Mouse (Mus musculus) thymus, adult 2 months (tissue): ENCODE data around the gene Tnfrsf13c. TPM values are rescaled to one million over a fixed set of nuclear protein-coding genes. Genes with fewer than 3 reads are reported as not detected.

Experiments used
- DNase-seq: peaks from one replicate; pipeline ENCODE4 v3.0.0; 2021
- H3K27ac ChIP-seq: fragments of 200-500 bp; 2 replicates; pipeline ENCODE4 v1.5.1; 2012; ENCODE audit warnings: low read length, control low read depth; ENCODE audit not compliant: control insufficient read depth, insufficient read depth
- H3K27me3 ChIP-seq: fragments of 200-500 bp; 2 replicates; pipeline ENCODE4 v1.6.1; 2012; ENCODE audit warnings: mild to moderate bottlenecking, low read length, moderate library complexity, mixed read lengths; ENCODE audit not compliant: control insufficient read depth, insufficient read depth
- H3K36me3 ChIP-seq: fragments of 200-500 bp; 2 replicates; pipeline ENCODE4 v1.6.1; 2012; ENCODE audit warnings: mild to moderate bottlenecking, low read length, moderate library complexity; ENCODE audit not compliant: control insufficient read depth, insufficient read depth
- H3K4me1 ChIP-seq: fragments of 200-500 bp; replicated peaks from 2 replicates; pipeline ENCODE4 v1.6.1; 2012; ENCODE audit warnings: low read length; ENCODE audit not compliant: control insufficient read depth, insufficient read depth
- H3K4me3 ChIP-seq: fragments of 200-500 bp; 2 replicates; pipeline ENCODE4 v1.5.1; 2012; ENCODE audit warnings: mild to moderate bottlenecking, low read length, control low read depth, moderate library complexity; ENCODE audit not compliant: control insufficient read depth, insufficient read depth
- CTCF ChIP-seq: fragments of 200-500 bp; IDR thresholded peaks from 2 replicates; pipeline ENCODE4 v1.5.1; 2012; ENCODE audit warnings: mild to moderate bottlenecking, control low read depth, low read length, moderate library complexity, borderline replicate concordance; ENCODE audit not compliant: control insufficient read depth, poor library complexity, insufficient read depth; ENCODE audit errors: extremely low read depth
- POLR2A ChIP-seq: fragments of 200-500 bp; IDR thresholded peaks from 2 replicates; pipeline ENCODE4 v1.6.1; 2012; ENCODE audit warnings: mild to moderate bottlenecking, low read length, control low read depth, moderate library complexity; ENCODE audit not compliant: control insufficient read depth, poor library complexity, insufficient read depth; ENCODE audit errors: extremely low read depth
- WGBS: fragments of 180-500 bp; shearing (Covaris S2); methylation state at CpG from one replicate; pipeline ENCODE4 v1.1.7; 2018; 5-methylcytosine and 5-hydroxymethylcytosine counted together
- polyA plus RNA-seq: library from polyadenylated mRNA; depleted of rRNA; stranded (reverse); fragments of >200 nt; gene quantifications from 2 replicates; pipeline ENCODE4 v1.2.3, GENCODE M21; 2012

The Tnfrsf13c gene
- polyA plus RNA-seq, 1 experiment, result 4.3 TPM

GRCm38 (mm10) chr15:82231591-82232378 is 7.6 kb upstream of the Tnfrsf13c start:
- Histone ChIP-seq H3K27ac (no peak overlapping the region), H3K4me3 (no peak overlapping the region), H3K4me1 (no peaks in the 10 kb centered on the region), H3K36me3 (no peaks in the 10 kb centered on the region), H3K27me3 (no peaks in the 10 kb centered on the region)
- WGBS, result 73% methylated on average over 11 of the region's 11 CpGs
- no peak for DNase-seq
- TF ChIP-seq POLR2A (no peak), CTCF (no peak)

GRCm38 (mm10) chr15:82231100-82231499 is 6.9 kb upstream of the Tnfrsf13c start:
- Histone ChIP-seq H3K36me3 (no peaks in the 10 kb centered on the region), H3K4me3 (no peak overlapping the region), H3K27me3 (no peaks in the 10 kb centered on the region), H3K4me1 (no peaks in the 10 kb centered on the region), H3K27ac (no peak overlapping the region)
- WGBS, result 82% methylated on average over 4 of the region's 4 CpGs
- TF ChIP-seq CTCF, result no peak
- TF ChIP-seq POLR2A, result no peak
- no peak for DNase-seq

- Histone ChIP-seq H3K27me3 (no peaks in the 10 kb centered on the region), H3K4me3 (no peak overlapping the region), H3K4me1 (no peaks in the 10 kb centered on the region), H3K27ac (no peak overlapping the region), H3K36me3 (no peaks in the 10 kb centered on the region)
- TF ChIP-seq POLR2A (no peak), CTCF (no peak)
- WGBS, result 94% methylated on average over 6 of the region's 6 CpGs
- DNase-seq, result no peak
Observed at GRCm38 (mm10) chr15:82230098-82230611, 6.0 kb upstream of the Tnfrsf13c start.

- WGBS, result 89% methylated on average over 11 of the region's 11 CpGs
- no peak for DNase-seq
- no peak for TF ChIP-seq CTCF
- TF ChIP-seq POLR2A, result no peak
- H3K4me3 ChIP-seq, result no peak overlapping the region
- no peaks in the 10 kb centered on the region for H3K36me3 ChIP-seq
- 0 out of 2 replicates have a peak, but pooled peaks cover 1% of the 10 kb centered on the region for H3K4me1 ChIP-seq
- no peak overlapping the region for H3K27ac ChIP-seq
- H3K27me3 ChIP-seq, result no peaks in the 10 kb centered on the region
Observed at GRCm38 (mm10) chr15:82229542-82230045, 5.4 kb upstream of the Tnfrsf13c start.

GRCm38 (mm10) chr15:82225769-82226168 is 1.6 kb upstream of the Tnfrsf13c start:
- no peak overlapping the region for H3K27ac ChIP-seq
- H3K36me3 ChIP-seq, result no peaks in the 10 kb centered on the region
- whole genome bisulfite sequencing, result 81% methylated on average over 5 of the region's 5 CpGs
- H3K27me3 ChIP-seq, result no peaks in the 10 kb centered on the region
- H3K4me3 ChIP-seq, result no peak overlapping the region
- DNase-seq, result no peak
- H3K4me1 ChIP-seq, result peaks cover 8% of the 10 kb centered on the region; the same call in 1 of the 2 replicates
- TF ChIP-seq POLR2A (no peak), CTCF (no peak)

- 37% methylated on average over 7 of the region's 7 CpGs for WGBS
- H3K4me3 ChIP-seq, result no peak overlapping the region
- no peaks in the 10 kb centered on the region for H3K36me3 ChIP-seq
- TF ChIP-seq CTCF, result no peak
- TF ChIP-seq POLR2A, result no peak
- H3K27me3 ChIP-seq, result no peaks in the 10 kb centered on the region
- H3K27ac ChIP-seq, result no peak overlapping the region
- DNase-seq, result no peak
- peaks cover 8% of the 10 kb centered on the region; the same call in 1 of the 2 replicates for H3K4me1 ChIP-seq
Observed at GRCm38 (mm10) chr15:82224602-82225215, 540 bp upstream of the Tnfrsf13c start.
